Mouse (Mus musculus) embryonic facial prominence, embryonic 11.5 days (tissue): Measurements from ENCODE around the gene Bcar3. TPM values are rescaled to one million over a fixed set of nuclear protein-coding genes. Genes with fewer than 3 reads are reported as not detected.
"Not testable (repeated sequence)": the region's sequence is repeated elsewhere in the genome, so short reads cannot be mapped to it uniquely, and the experiment has no call there.

ENCODE experiments used
- ATAC-seq: fragments of 200-750 bp; cut with Nextera tagmentation; replicated peaks from 2 replicates; pipeline ENCODE4 v1.8.0; 2017; ENCODE audit warnings: low read depth; ENCODE audit not compliant: insufficient number of reproducible peaks, low FRiP score, low TSS enrichment
- DNase-seq: peaks from one replicate; pipeline ENCODE4 v3.0.0-alpha.2; 2015; ENCODE audit warnings: low spot score
- H3K27ac ChIP-seq: fragments of 300-500 bp; sonication (generic); replicated peaks from 2 replicates; pipeline ENCODE4 v1.5.1; 2014; ENCODE audit warnings: mild to moderate bottlenecking, low read depth, low read length, control low read depth
- H3K27me3 ChIP-seq: fragments of 300-500 bp; sonication (generic); 2 replicates; pipeline ENCODE4 v1.6.1; 2014; ENCODE audit warnings: mild to moderate bottlenecking, low read length, moderate library complexity, mixed read lengths; ENCODE audit not compliant: control insufficient read depth, insufficient read depth
- H3K36me3 ChIP-seq: fragments of 300-500 bp; sonication (generic); replicated peaks from 2 replicates; pipeline ENCODE4 v1.6.1; 2014; ENCODE audit warnings: low read depth, mild to moderate bottlenecking, low read length, moderate library complexity, mixed read lengths; ENCODE audit not compliant: control insufficient read depth, insufficient read depth
- H3K4me1 ChIP-seq: fragments of 300-500 bp; sonication (generic); 2 replicates; pipeline ENCODE4 v1.6.1; 2014; ENCODE audit warnings: low read length, mixed read lengths; ENCODE audit not compliant: control insufficient read depth, insufficient read depth
- H3K4me2 ChIP-seq: fragments of 300-500 bp; sonication (generic); 2 replicates; pipeline ENCODE4 v1.6.1; 2014; ENCODE audit warnings: low read depth, mild to moderate bottlenecking, control low read depth, low read length, moderate library complexity
- H3K4me3 ChIP-seq: fragments of 300-500 bp; sonication (generic); 2 replicates; pipeline ENCODE4 v1.5.1; 2014; ENCODE audit warnings: low read depth, low read length, control low read depth
- H3K9ac ChIP-seq: fragments of 300-500 bp; sonication (generic); replicated peaks from 2 replicates; pipeline ENCODE4 v1.6.1; 2014; ENCODE audit warnings: mild to moderate bottlenecking, control low read depth, low read length
- H3K9me3 ChIP-seq: fragments of 300-500 bp; sonication (generic); replicated peaks from 2 replicates; pipeline ENCODE4 v1.6.1; 2016; ENCODE audit warnings: mild to moderate bottlenecking, low read length, inconsistent platforms, mixed read lengths; ENCODE audit not compliant: control insufficient read depth
- WGBS: fragments of 180-500 bp; shearing (Covaris S2); extraction: QIAGEN DNeasy Blood & Tissue Kit; methylation state at CpG from one replicate; pipeline ENCODE4 v1.1.7; 2014; 5-methylcytosine and 5-hydroxymethylcytosine counted together
- polyA plus RNA-seq: library from polyadenylated mRNA; unstranded; fragments of >200 nt; fragmentation: Nextera tagmentation; extraction: Ambion mirVana; gene quantifications from 2 replicates; pipeline ENCODE4 v1.2.1, GENCODE M21; 2014

The Bcar3 gene
- polyA plus RNA-seq, 1 experiment from 2014 or later: 8.4 TPM

DNA sequence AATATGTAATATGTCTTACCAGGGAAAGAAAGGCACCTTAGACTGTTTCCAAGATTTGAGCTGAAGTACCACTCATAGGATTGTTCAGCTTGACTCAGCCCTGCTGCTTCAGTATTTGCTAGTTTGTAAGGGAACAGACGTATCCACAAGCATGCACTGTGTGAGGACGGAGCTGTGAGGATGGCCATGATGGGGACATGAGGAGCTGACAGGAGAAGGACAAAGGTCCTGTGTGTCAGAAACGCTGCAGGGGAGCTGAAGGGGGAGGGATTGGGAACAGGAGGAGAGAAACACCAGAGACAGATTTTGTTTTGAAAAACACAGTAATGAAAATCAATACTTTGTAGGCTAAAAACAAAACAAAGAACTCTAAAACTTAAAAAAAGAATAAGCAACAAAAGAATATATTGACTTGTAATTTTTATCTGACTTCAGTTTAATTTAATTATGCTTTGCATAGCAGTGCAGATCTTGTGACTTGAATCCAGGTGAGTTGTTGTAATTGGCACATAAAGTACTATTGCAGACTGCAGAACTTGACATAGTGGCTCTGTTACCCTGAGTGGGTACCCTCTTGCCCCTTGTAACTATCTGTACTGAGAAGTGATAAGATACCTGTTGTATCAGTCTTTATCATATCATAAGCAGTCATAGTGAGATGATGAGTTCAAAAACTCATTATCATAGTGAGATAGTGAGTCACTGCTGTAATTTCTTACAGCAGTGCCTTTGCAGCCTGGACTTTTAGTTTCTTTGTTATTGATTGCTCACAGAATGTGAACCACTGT lies 41.3 kb upstream of the Bcar3 start:
- Histone ChIP-seq H3K27me3 (no peaks in the 10 kb centered on the region), H3K9me3 (no peaks in the 10 kb centered on the region), H3K36me3 (no peaks in the 10 kb centered on the region), H3K4me3 (no peak overlapping the region), H3K4me2 (no peak overlapping the region), H3K9ac (no peak overlapping the region), H3K27ac (no peak overlapping the region), H3K4me1 (no peaks in the 10 kb centered on the region; the same call in 1 of the 2 replicates)
- ATAC-seq: no peak
- 44% methylated on average over 3 of the region's 3 CpGs for WGBS
- DNase-seq: no peak

DNA sequence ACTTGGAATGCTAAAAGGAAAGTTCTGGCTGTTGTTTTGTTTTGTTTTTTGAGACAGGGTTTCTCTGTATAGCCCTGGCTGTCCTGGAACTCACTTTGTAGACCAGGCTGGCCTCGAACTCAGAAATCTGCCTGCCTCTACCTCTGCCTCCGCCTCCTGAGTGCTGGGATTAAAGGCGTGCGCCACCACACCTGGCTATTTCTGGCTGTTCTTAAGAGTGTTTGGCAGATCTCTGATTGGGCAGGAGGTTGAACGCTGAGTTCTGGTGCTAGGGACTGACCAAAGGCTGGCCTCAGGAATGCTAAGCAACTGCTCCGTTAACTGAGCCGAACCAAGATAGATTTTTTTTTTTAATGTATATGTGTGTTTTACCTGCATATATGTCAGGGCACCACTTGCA lies 39.9 kb upstream of the Bcar3 start:
- H3K4me2 ChIP-seq, H3K27me3 ChIP-seq, H3K9ac ChIP-seq, H3K9me3 ChIP-seq, DNase-seq, H3K27ac ChIP-seq, ATAC-seq, H3K36me3 ChIP-seq, H3K4me1 ChIP-seq, H3K4me3 ChIP-seq: not testable (repeated sequence)
- WGBS: 81% methylated on average over 7 of the region's 7 CpGs

DNA sequence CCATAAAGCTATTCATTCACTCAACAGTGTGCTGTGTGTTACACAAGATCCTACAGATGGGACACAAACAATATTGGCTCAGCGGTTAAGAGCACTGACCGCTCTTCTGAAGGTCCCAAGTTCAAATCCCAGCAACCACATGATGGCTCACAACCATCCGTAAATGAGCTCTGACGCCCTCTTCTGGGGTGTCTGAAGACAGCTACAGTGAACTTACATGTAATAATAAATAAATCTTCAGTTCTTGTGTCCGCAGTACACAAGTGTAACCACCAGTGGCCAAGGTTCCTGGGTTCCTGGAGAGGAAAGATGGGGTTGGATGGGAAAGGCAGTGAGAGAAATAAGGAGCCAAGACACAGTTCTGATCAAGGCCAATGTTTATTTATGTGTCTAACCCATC lies 23.9 kb upstream of the Bcar3 start:
- no peak overlapping the region for H3K9ac ChIP-seq
- H3K9me3 ChIP-seq: no peaks in the 10 kb centered on the region
- H3K27ac ChIP-seq: no peak overlapping the region
- no peak for ATAC-seq
- H3K27me3 ChIP-seq: no peaks in the 10 kb centered on the region
- no peak for DNase-seq
- H3K4me1 ChIP-seq: no peaks in the 10 kb centered on the region
- no peak overlapping the region for H3K4me3 ChIP-seq
- no peak overlapping the region for H3K4me2 ChIP-seq
- 72% methylated on average over 5 of the region's 5 CpGs for WGBS
- H3K36me3 ChIP-seq: no peaks in the 10 kb centered on the region

DNA sequence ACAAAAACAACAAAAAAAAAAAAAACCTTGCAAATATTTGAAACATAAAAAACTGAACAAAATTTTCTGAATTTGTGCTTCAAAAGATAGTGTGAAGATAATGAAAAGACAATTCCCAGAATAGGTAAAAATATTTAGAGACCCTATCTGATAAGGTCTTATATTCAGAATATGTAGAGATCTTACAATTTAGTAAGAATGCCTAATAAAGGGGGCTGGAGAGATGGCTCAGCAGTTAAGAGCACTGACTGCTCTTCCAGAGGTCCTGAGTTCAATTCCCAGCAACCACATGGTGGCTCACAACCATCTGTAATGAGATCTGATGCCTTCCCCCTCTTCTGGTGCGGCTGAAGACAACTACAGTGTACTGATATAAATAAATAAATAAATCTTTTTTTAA lies 21.4 kb upstream of the Bcar3 start:
- H3K4me1 ChIP-seq, DNase-seq, ATAC-seq, H3K36me3 ChIP-seq, H3K27me3 ChIP-seq, H3K9me3 ChIP-seq, H3K4me3 ChIP-seq, H3K9ac ChIP-seq, H3K27ac ChIP-seq, H3K4me2 ChIP-seq: not testable (repeated sequence)
- 82% methylated on average over 1 of the region's 1 CpGs for WGBS

DNA sequence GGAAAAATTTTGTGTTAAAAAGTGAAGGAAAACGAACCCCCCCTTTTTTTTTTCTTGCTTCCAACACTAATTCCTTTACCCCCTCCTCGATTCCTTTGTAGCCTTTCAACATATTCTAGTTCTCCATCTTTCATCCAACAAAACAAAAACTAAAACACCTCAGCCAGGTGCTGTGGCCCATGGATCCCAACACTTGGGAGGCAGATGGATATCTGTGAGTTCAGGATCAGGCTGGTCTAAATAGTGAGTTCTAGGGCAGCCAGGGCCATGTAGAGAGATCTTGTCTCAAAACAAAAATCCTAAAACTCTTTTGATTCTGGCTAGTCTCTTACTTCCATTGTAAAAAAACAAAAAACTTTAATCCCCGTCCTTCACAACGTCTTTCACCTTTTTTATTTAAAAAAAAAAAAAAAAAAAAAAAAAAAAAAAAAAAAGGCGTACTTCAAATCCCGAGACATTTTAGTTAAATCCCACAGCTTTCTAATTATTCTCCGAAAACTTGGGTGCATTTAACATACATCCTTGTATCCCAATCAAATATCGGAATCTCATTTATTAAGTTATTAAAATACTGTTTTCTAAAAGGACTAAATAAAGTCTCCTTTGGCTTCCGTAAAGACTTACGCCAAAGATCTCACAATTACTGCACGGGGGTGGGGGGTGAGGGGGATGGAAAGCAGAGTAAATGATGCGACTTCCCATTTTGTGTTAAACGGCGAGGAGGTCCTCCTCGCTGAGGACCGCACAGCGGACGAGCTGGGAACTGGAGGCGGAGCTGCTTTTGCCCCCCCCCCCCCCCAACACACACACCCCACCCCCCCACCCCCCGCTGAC lies 20.3 kb upstream of the Bcar3 start:
- H3K36me3 ChIP-seq: no peaks in the 10 kb centered on the region; the same call in none of the 2 replicates
- peak overlapping the region; percentile 39; the same call in 1 of the 2 replicates for H3K9ac ChIP-seq
- no peak overlapping the region for H3K4me2 ChIP-seq
- peak overlapping the region; percentile 92 for H3K4me3 ChIP-seq
- no peak overlapping the region for H3K27ac ChIP-seq
- WGBS: 13% methylated on average over 19 of the region's 20 CpGs
- H3K4me1 ChIP-seq: peaks cover 4% of the 10 kb centered on the region; the same call in 1 of the 2 replicates
- no peaks in the 10 kb centered on the region for H3K27me3 ChIP-seq
- DNase-seq (peak; percentile 30), ATAC-seq (no peak; the same call in 1 of the 2 replicates)
- H3K9me3 ChIP-seq: no peaks in the 10 kb centered on the region

DNA sequence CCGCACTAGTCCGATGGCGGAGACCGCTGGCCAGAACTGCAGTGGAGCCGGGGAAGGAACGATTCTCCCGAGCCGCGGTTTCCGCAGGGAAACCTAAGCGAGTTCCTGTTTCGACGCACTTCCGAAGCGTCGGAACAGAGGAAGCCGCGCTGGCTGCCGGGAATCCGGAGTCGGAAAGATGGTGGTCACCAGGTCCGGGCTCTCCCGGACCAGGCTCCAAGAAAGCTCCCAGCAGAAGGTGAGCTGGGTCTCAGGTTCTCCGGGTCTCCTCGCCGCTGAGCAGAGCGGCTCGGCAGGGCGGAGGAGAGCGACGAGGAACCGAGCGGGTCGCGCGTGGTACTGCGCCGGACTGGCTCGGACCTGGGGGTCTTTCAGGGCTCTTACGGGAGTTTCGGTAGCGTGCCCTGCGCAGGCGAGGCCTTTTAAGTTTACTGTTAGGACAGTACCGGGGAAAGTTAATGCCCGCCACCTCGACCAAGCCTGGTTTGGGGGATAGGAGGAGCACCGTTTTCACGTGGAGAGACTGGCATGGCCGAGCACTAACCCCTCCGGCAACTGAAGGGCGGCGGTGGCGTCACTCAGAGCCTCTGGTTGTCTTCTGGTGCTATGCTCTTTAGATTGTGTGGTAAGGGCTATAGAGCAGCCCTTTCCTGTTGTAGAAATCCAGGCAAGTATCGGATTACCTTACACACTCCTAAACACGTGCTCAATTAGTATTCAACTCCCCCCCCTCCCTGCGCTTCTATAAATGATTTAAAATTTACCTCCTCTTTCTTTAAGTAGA lies 19.5 kb upstream of the Bcar3 start, which contains the start of gene Dnttip2:
Gene Dnttip2, plus strand, starts transcription at position 148 of the 784 bp plus-strand sequence.
- no peaks in the 10 kb centered on the region for H3K9me3 ChIP-seq
- H3K27ac ChIP-seq: no peak within 1 kb of the TSS
- no peaks in the 10 kb centered on the region for H3K27me3 ChIP-seq
- ATAC-seq (peak; percentile 94), DNase-seq (peak; percentile 97)
- peak within 1 kb of the TSS; percentile 59 for H3K4me2 ChIP-seq
- under 1% methylated on average over 56 of the region's 57 CpGs for WGBS
- peak within 1 kb of the TSS; percentile 92 for H3K4me3 ChIP-seq
- peak within 1 kb of the TSS; percentile 90 for H3K9ac ChIP-seq
- H3K4me1 ChIP-seq: peaks cover 4% of the 10 kb centered on the region; the same call in 1 of the 2 replicates
- H3K36me3 ChIP-seq: no peaks in the 10 kb centered on the region; the same call in none of the 2 replicates

DNA sequence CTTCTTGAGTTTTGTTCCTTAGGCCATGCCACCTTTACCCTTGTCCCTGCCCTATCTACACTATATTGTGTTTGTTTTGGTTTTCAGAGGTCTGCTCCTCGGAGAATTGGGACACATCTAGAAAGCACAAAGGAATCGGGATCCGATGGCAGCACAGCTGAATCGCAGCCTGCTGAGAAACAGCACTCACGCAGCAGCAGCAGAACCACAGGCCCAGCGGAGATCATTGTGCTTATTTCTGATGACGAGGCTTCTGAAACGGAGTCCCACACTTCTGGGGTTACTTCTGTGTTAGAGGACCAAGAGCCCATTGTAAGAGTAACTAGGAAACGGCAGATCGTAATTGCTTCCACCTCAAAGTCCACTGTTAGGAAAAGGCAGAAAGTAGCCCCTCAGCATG lies 18.8 kb upstream of the Bcar3 start:
- H3K9ac ChIP-seq: no peak overlapping the region
- H3K9me3 ChIP-seq: no peaks in the 10 kb centered on the region
- peaks cover 4% of the 10 kb centered on the region; the same call in 1 of the 2 replicates for H3K4me1 ChIP-seq
- H3K4me3 ChIP-seq: peak overlapping the region; percentile 92
- 70% methylated on average over 10 of the region's 10 CpGs for WGBS
- ATAC-seq (no peak), DNase-seq (no peak)
- H3K27ac ChIP-seq: no peak overlapping the region
- H3K4me2 ChIP-seq: peak overlapping the region; percentile 59
- H3K36me3 ChIP-seq: no peaks in the 10 kb centered on the region; the same call in none of the 2 replicates
- no peaks in the 10 kb centered on the region for H3K27me3 ChIP-seq
